Mouse (Mus musculus): ENCODE data around the gene Tango6.
A peak's percentile ranks its signal among the peaks of the same experiment; 100 is the strongest.

The Tango6 gene

DNA sequence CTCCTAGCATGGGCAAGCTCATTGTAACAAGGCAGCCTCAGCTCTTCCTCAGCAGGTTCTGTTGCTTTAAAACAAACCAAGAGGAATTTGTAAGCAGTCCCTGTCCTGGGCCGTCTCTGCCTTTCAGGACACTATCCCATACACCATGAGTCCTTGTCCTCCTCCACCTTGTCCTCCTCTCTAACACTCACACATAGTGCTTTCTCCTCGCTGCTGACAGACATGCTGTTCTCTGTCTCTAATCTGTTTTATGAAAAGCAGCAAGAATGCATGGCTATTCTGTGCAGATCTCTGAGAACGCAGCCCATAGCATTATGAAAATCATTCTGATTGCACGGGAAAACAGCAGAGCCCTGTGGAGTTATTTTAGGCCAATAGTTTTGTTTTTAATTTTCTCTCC lies 78.4 kb downstream of the Tango6 start:
- no peak for DNase-seq (ENCODE audit: low read depth)

DNA sequence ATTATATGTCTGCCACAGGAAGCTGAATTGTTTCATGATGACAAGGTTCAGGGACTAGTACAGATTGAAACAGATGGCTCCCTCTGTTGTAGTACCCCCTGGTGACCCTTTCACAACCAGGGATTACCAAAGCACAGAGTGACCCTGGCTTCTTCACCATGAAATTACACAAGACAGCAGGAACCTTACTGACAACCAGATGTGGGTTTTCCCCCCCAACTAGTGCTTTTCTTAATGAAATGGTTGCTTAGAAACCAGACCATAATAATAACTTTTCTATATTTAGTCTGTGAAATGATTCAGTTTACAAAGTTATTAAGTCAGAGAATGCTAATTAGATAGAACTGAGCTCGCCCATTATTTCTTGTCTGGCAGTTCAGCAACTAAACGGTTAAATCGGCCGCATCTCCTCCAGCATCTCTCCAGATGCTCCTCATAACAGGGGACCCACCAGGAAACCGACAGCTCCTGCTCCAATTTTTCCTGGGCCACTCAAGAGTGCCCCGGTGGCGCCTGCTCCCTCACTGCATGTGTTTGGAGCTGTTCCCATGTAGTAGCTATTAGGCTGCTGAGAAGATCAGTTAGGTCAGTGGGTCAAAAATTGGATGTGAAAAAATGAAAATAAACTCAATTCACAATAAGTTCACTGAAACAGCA lies 79.1 kb downstream of the Tango6 start:
- DNase-seq (ENCODE audit: low read depth) = no peak

DNA sequence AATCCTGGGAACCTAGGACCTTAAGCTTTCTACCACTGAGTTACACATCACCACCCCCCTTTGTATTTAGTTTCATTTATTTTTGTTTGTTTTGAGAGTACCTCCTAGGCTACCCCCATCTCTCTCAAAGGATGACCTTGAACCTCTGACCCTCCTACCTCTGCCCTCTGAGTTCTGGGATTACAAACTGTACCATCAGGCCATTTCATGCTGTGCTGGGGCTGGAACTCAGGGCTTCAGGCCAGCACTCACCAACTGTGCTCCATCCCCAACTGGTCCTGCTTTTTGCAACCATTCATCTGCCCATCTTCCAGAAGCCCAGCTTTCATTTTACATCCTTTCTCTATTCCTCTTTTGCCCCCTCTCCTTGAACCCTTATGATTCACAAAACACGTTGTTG lies 81.7 kb downstream of the Tango6 start:
- no peak for DNase-seq (ENCODE audit: low read depth)

DNA sequence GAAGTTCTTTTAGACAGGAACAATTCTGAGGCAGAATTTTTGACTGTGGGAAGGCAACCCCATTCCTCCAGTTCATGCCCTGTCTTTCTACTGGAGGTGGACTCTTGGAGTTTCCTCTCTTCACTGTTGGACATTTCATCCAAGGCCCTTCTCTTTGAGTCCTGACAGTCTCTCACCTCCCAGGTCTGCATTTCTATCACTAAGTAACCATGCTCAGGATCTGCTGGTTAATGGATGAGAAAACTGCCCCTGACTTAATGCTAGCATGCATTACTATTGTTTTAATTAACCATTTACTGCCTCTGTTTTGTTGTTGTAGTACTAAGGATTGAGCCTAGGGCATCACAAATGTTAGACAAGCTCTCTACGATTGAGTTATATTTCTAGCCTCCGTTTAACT lies 82.7 kb downstream of the Tango6 start:
- DNase-seq (ENCODE audit: low read depth) = no peak

DNA sequence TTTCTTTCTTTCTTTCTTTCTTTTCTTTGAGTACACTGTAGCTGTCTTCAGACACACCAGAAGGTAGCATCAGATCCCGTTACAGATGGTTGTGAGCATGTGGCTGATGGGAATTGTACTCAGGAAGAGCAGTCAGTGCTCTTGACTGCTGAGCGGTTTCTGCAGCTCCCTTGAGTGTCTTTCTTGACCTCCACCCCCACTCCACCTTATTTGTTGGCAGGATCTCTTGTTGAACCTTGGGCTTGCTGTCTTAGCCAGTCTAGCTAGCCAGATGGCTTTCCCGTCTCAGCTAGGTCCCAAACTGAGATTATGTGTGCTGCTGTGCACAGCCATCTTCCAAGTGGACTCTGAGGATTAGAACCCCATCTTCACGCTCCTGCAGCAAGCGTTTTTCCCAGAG lies 83.9 kb downstream of the Tango6 start:
- no peak for DNase-seq (ENCODE audit: low read depth)

DNA sequence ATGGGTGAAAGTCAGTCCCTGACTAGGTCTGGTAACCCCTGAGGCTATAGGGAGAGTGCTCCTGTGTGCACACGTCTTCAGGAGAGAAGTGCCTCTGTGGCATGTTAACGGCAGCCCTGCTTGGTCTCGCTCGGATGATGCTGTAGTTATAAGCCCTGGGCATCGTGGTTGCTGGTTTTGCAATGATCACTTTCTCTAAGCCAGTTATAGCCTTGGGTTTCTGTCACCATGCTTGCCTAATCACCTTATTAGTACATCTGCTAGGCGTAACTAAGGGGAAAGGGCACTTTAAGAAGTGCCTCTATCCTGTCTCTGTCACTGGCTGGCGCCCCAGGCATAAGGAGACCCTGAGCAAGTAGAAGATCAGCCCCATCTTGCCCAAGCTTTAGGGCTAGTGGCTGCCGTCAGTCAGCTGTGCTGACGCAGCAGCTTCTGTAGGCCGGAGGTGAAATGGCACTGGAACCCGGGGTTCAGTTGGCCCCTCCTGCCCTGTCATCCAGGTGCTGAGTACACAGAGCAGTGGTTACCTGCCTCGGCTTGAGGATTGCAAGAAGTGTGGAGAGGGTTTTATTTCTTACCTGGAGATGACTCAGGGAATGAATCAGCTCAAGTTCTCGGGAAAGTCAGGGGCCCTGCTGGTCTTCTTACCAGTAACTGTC lies 86.4 kb downstream of the Tango6 start:
- no peak for DNase-seq (ENCODE audit: low read depth)

DNA sequence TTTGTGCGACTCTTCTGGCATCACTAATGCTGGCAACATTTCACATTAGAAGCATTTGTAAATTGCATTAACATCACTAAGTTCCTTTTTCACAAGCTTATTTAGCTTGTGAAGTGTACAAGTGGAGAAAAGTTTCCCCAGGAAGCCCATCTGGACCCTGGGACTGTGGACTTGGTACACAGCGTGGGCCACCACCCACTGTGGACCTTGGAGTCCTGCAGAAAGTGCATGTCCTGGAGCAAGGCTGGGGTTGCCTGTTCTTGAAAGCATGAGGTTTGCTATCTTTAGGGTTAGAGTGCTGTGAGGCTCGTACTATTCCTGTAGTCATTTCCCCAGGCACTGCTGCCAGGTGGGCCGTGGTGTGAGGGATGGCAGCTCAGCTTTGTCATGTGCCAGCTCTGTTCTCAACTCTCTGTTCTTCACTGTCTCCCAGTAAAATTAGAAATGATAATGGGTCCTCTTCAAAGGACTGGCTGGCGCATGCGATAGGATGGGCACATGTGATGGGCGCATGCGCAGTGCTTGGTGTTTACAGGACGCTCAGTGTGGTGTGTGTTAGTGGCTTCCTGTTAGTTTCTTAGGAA lies 87.8 kb downstream of the Tango6 start:
- no peak for DNase-seq (ENCODE audit: low read depth)

DNA sequence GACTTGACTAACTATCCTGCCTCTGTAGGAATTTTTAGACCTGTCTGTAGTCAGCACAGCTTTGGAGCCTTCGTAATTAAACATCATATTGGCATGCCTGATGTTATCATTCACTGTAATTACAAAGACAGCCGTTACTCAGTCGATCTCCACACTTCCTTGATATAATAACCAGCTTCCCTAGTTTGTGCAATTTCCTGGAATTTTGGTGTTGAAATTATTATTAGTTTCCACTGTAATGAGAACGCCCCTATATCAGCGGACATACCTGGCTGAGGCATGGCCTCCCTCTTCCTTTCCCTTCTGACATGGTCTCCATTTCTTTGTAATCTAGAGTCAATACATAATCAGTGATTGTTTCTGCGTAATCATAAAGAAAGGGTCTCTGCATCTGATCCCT lies 89.2 kb downstream of the Tango6 start:
- no peak for DNase-seq (ENCODE audit: low read depth)

DNA sequence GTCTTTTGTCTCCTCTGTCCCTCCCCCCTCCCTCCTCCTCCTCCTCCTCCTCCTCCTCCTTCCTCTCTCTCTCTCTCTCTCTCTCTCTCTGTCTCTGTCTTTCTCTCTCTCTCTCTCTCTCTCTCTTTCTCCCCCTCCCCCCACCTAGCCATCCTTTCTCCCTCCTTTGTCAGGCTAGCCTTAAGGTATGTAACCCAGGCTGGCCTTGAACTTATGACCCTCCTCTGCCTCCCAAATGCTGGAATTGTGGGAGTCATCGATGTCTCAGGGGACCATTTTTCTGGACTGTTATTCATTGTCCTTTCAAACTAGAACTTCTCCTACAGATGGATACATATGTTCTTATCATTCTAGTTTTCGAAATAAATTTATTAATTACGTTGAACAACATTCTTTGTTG lies 89.6 kb downstream of the Tango6 start:
- DNase-seq (ENCODE audit: low read depth) = no peak

DNA sequence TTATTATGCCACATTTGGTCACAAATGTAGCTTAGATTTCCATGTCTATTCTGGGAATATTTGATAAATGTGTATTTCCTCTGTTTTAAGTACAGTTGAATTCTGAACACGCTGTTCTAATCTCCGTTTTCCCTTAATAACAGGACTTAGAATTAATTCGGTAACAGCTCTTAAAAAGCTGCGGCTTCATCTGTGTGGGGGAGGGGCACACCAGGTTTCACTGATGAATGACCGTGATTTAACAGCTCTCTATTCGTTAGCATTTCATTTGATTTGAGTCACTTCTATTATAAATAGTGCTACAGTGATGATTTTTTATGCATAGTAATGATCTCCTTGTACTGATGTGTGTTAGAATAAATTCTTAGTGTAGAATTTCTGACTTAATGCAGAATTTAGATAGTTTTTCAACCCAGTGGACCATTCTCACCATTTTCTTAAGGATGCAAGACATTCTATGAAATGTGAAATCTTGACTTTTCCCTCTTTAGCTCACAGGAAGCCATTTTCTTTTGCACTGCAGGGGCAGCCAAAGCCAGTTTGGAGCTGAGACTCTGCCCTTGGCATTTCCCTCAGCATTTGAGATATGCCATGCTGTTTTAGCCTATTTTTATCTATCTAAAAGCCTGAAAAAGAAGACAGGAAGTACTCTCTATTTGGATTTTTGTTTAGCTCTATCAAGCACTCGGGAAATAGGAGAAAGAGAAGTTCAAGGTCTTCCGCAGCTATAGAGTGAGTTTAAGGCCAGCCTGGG lies 91.9 kb downstream of the Tango6 start:
- no peak for DNase-seq (ENCODE audit: low read depth)

DNA sequence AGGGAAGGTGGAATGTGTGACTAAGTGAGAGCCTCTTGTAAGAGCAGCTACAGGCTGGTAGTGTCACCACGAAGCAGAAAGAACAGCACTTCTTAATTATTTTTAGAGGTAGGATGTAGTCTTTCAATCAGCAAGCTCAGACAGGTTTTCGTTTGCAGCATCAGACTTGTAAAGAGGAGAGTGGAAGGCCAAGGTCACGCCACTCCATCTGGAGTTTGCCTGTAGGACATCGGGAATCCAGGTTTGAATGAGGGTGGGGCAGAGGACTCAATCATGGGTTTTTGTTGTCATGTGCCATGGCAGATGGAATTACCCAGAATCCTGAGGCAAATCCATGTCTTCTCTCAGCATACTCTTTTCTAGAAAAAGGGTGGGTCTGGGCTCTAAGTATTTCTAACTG lies 106.8 kb downstream of the Tango6 start:
- DNase-seq (ENCODE audit: low read depth) = no peak

DNA sequence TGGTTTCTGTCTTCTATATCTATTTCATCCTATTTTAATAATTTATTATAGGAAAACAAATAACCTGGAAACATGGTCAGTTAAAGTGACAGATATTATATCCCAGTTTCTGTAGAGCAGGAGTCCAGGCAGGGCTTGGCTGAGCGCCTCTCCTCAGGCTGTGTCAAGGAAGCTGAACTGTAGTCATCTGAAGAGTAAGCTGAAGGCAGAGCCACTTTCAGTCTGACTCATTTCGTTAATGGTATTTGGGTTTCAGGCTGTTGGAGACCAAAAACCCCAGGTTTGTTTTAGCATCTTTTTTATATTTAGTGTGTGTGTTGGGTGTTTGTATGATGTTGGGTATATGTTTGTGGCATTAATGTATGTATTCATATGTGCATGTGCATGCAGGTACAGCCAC lies 112.0 kb downstream of the Tango6 start:
- DNase-seq (ENCODE audit: low read depth) = no peak

DNA sequence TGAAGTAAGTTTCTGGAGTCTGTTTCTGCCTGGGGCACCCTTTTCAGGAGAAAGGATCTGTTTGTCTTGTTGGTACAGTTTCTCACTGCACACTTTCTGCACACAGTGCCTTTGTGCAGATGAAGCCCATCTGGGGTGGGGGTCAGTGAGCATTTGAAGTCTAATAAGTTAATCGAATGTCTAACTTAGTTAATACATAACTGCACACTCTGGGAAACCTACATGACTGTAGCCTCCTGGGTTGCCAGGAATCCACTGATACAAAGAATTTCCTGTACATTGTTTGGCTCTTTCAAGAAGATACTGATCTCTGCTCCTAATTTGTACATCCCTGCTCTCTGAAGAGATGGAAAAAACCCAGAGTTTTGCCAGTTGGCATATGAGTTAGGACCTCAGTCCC lies 117.0 kb downstream of the Tango6 start:
- DNase-seq (ENCODE audit: low read depth) = no peak

DNA sequence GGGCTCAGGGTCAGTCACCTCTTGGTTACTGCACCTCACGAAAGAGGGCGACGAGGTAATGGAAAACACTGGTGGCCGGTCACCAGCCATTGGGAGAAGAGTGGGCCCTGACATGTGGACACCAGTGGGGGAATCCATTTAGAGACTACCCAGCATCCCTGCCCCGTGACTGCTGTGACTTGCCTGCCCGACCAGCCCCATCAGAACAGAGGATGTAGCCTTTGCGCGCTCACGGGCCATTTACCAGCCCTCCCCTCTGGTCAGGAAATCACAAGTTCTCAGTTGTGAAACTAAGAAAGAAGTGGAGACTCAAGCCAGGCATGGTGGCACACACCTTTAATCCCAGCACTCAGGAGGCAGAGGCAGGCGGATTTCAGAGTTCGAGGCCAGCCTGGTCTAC lies 118.4 kb downstream of the Tango6 start:
- DNase-seq (ENCODE audit: low read depth) = no peak

DNA sequence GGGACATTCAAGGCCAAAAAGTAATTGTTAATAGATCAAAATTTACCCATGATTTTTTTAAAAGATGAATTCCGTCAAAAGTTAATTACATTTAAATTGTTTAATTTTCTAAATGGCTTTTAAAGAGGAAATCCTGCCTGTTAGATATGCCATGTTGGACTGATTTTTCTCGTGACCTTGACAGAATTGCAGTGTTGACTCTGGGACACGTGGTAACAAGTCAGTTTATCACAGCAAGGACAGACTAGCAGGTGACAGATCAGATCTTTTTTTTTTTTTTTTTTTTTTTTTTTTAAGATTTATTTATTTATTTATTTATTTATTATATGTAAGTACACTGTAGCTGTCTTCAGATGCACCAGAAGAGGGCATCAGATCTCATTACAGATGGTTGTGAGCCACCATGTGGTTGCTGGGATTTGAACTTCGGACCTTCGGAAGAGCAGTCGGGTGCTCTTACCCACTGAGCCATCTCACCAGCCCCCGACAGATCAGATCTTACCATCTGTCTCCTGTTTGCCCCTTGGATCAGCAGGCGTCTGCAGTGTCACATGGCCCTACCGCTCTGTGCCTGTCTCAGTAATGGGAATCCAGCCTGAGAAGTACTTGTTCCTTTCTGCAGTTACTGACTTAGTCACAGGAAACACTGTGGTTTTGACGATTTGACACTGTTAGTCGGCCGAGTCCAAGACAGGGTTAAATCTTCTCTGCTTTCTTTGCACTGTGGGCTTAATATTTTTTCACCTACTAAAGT lies 119.7 kb downstream of the Tango6 start:
- DNase-seq (ENCODE audit: low read depth) = peak; percentile 14

DNA sequence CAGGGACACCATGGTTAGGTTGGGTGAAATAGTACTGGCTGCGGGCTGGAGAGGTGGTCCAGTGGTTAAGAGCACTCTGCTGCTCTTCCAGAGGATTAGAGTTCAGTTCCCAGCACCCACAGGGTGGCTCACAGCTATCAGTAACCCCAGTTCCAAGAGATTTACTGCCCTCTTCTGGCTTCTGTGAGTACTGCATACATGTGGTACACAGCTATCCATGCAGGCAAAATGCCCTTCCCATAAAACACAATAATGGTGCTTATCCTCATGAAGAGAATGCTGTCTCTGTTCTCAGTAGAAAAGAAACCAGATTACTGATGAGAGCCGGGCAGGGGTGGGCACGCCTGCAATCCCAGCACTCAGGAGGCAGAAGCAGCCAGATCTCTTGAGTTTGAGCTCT lies 123.0 kb downstream of the Tango6 start:
- DNase-seq (ENCODE audit: low read depth) = peak; percentile 18

DNA sequence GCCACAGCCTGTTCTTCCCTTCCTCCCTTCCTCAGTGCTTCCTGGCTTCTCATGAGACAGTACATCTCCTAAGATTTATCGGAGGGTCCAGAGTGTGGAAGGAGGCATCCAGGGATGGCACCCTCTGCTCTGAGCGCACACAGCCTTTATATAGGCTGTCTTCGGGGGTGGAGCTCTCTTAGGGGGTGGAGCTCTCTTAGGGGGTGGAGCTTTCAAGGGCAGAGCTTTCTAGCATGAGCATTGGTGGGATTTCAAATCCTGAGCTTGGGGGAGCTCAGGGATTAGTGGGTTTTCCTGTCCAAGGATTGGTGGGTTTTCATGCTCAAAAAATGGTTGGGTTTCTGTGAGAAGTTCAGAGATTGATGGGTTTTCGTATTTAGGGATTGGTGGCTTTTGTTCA lies 124.6 kb downstream of the Tango6 start:
- no peak for DNase-seq (ENCODE audit: low read depth)

DNA sequence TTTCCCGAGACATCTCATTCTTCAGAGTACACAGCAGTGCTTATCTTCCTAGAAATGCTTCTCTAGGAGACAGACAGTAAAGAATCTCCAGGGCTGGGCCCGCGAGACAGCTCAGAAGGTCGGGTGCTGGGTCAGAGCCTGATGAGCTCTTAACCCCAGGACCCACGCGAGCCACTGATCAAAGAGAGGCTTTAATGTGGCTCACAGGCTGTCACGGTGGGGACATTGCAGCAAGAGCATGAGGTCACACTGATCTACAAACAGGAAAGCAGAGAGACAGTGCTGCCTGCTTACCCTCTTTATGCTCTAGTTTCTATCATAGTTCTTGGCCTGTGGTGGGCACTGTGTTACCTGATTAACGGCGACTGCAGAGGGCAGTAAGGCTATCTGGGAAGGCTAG lies 126.9 kb downstream of the Tango6 start:
- DNase-seq (ENCODE audit: low read depth) = no peak

DNA sequence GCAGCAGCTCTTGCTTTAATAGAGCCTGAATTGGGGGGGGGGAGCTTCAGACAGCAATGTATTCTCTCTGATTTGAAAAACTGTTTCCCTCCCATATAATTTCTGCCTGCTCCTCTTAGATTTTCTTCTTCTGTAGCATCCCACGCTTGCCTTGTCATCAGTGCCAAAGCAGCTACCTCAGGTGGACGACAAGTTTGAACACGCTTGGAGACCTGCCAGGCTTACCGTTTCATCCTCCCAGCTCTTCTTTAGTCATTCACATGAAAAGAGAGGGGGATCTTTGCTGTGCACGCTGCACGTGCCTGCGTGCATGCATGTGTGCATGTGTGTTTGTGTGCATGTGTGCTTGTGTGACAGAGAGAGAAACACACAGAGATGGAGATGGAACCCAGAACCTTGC lies 127.5 kb downstream of the Tango6 start:
- no peak for DNase-seq (ENCODE audit: low read depth)

DNA sequence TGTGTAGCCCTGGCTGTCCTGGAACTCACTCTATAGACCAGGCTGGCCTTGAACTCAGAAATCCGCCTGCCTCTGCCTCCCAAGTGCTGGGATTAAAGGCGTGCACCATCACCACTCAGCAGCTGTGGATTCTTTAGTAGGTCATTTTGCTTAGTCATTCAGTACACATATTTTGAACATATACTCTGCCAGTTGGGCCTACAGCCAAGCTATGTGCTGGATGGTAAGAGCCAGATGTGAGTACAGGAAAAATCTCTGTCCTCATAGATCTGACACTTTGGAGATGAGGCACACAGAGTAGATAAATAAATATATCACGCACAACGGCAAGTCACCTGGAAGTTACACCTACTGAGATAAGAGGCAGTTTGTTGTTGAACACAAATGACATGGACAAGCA lies 129.7 kb downstream of the Tango6 start:
- no peak for DNase-seq (ENCODE audit: low read depth)

DNA sequence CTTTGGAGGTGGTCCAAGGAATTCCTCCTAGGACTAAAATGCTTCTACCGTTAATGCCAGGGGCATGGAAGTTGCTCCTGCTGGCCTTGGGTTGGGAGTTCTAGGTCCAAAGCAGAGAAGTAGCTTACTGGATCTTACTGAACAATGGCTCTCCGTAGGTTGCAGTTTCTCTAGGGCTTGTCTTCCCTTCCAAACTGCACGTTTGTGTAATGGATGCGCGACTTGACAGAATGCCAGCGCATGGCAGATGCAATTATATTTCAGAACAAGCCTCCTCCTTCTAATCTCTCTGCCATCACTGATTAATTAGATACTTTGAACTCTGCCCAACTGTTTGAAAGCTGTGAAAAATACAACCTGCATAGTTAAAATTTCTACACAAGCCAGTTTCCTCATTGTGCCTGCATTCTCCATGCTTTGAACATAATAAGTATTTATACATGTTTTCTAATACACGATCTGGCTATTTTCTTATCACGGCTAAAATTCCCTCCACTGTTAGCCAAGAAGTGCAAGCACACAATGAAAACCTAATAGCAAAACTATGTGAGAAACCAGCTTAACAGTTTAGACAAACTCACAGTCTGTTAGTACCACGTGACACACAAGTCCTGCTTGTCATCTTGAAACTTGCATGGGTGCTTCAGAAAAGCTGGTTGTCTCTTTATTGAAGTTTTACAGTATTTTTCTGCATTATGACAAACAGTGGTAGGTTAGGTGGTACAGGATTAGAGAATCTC lies 133.7 kb downstream of the Tango6 start:
- DNase-seq (ENCODE audit: low read depth) = no peak

DNA sequence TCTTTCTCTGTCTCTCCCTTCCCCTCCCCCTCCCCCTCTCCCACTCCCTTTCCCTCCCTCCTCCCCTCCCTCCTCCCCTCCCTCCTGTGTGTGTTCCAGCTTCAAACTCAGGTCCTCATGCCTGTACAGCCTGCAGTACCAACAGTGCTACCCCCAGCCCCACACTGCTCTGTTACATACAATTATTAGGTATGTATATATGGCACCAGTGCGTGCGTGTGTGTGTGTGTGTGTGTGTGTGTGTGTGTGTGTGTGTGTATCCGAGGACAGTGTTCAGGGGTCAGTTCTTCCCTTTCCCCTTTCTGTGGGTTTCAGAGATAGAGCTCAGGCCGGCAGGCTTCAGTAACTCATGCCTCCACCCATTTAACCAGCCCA lies 134.3 kb downstream of the Tango6 start:
- DNase-seq (ENCODE audit: low read depth) = no peak

All from naive thymus-derived CD4-positive, alpha-beta T cell, adult 2 months (primary cell).